Mouse (Mus musculus) intestine, embryonic 15.5 days (tissue): Measurements from ENCODE around the gene Tmcc1. TPM values are rescaled to one million over a fixed set of nuclear protein-coding genes. Genes with fewer than 3 reads are reported as not detected.
"Not testable (repeated sequence)": the region's sequence is repeated elsewhere in the genome, so short reads cannot be mapped to it uniquely, and the experiment has no call there.

Experiments
- ATAC-seq: fragments of 200-750 bp; cut with Nextera tagmentation; 2 replicates; pipeline ENCODE4 v1.8.0; 2017; ENCODE audit warnings: moderate TSS enrichment, moderate library complexity
- H3K27ac ChIP-seq: fragments of 300-500 bp; sonication (generic); 2 replicates; pipeline ENCODE4 v1.5.1; 2015; ENCODE audit warnings: mild to moderate bottlenecking, inconsistent platforms
- H3K27me3 ChIP-seq: fragments of 300-500 bp; sonication (generic); replicated peaks from 2 replicates; pipeline ENCODE4 v1.6.1; 2015; ENCODE audit warnings: inconsistent platforms
- H3K36me3 ChIP-seq: fragments of 300-500 bp; sonication (generic); 2 replicates; pipeline ENCODE4 v1.6.1; 2015; ENCODE audit warnings: inconsistent platforms
- H3K4me1 ChIP-seq: fragments of 300-500 bp; sonication (generic); replicated peaks from 2 replicates; pipeline ENCODE4 v1.6.1; 2015; ENCODE audit warnings: inconsistent platforms
- H3K4me2 ChIP-seq: fragments of 300-500 bp; sonication (generic); replicated peaks from 2 replicates; pipeline ENCODE4 v1.6.1; 2015; ENCODE audit warnings: mild to moderate bottlenecking, inconsistent platforms
- H3K4me3 ChIP-seq: fragments of 300-500 bp; sonication (generic); replicated peaks from 2 replicates; pipeline ENCODE4 v1.5.1; 2015; ENCODE audit warnings: inconsistent platforms
- H3K9ac ChIP-seq: fragments of 300-500 bp; sonication (generic); 2 replicates; pipeline ENCODE4 v1.6.1; 2015; ENCODE audit warnings: inconsistent platforms
- H3K9me3 ChIP-seq: fragments of 300-500 bp; sonication (generic); 2 replicates; pipeline ENCODE4 v1.6.1; 2016; ENCODE audit warnings: inconsistent platforms
- WGBS: fragments of 180-500 bp; shearing (Covaris S2); methylation state at CpG from one replicate; pipeline ENCODE4 v1.1.7; 2015; 5-methylcytosine and 5-hydroxymethylcytosine counted together
- polyA plus RNA-seq: library from polyadenylated mRNA; unstranded; fragments of >200 nt; fragmentation: Nextera tagmentation; extraction: Ambion mirVana; gene quantifications from 2 replicates; pipeline ENCODE4 v1.2.1, GENCODE M21; 2015

Tmcc1 gene
- polyA plus RNA-seq, 1 experiment from 2014 or later: 10.0 TPM

DNA sequence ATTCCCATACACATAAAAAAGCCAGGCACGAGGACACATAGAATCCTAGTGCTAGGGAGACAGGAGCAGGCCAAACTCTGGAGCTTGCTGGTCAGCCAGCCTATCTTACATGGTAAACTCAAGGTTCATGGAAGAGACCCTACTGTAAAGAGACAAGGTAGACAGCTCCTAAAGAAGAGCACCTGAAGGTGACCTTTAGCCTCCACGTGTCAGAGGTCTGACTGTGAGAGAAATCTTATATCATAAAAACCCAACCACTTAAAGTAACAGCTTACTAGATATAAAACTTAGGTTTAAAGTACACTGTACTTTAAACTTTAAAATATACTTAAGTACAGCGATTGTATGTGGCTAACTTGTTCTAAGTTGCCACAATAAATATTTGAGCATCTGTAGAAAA, 122.7 kb downstream of the Tmcc1 start:
- Histone ChIP-seq H3K9ac (no peak overlapping the region), H3K27ac (no peak overlapping the region), H3K4me3 (no peak overlapping the region), H3K9me3 (no peaks in the 10 kb centered on the region), H3K36me3 (no peaks in the 10 kb centered on the region), H3K4me1 (peaks cover 7% of the 10 kb centered on the region; the same call in 1 of the 2 replicates), H3K4me2 (no peak overlapping the region), H3K27me3 (no peaks in the 10 kb centered on the region)
- no peak for ATAC-seq
- WGBS: 88% methylated on average over 3 of the region's 3 CpGs

DNA sequence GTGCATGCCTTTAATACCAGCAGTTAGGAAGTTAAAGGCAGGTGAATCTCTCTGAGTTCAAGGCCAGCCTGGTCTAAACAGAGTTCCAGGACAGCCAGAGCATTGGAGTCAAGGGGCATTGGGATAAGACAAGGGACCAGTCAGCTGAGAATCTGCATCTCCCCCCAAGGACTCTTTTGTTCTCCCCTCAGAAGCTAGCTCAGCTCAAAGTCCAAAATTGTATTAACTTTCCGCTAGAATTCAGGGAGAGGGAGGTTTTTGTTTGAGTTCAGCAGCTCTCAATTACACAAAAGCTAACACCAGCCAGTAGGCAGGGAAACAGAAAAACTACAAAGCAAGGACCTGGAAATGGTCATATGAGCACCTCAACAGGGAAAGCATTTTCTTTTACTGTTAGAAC, 129.8 kb downstream of the Tmcc1 start:
- Histone ChIP-seq H3K4me2 (no peak overlapping the region), H3K9ac (no peak overlapping the region), H3K27me3 (no peaks in the 10 kb centered on the region), H3K27ac (no peak overlapping the region), H3K4me3 (no peak overlapping the region), H3K9me3 (no peaks in the 10 kb centered on the region), H3K4me1 (no peaks in the 10 kb centered on the region), H3K36me3 (no peaks in the 10 kb centered on the region)
- WGBS: 71% methylated on average over 1 of the region's 1 CpGs
- no peak for ATAC-seq

DNA sequence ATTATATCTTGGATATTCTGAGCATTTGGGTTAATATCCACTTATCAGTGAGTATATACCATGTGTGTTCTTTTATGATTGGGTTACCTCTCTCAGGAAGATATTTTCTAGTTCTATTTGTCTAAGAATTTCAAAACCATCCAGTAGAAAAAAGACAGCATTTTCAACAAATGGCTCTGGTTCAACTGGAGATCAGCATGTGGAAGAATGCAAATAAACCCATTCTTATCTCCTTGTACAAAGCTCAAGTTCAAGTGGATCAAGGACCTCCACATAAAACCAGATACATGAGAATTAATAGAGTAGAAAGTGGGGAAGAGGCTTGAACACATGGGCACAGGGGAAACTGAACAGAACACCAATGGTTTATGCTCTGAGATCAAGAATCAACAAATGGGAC, 133.7 kb downstream of the Tmcc1 start:
- ATAC-seq, H3K27ac ChIP-seq, H3K4me2 ChIP-seq, H3K27me3 ChIP-seq, H3K4me3 ChIP-seq, H3K9ac ChIP-seq, H3K36me3 ChIP-seq, H3K4me1 ChIP-seq, H3K9me3 ChIP-seq: not testable (repeated sequence)

DNA sequence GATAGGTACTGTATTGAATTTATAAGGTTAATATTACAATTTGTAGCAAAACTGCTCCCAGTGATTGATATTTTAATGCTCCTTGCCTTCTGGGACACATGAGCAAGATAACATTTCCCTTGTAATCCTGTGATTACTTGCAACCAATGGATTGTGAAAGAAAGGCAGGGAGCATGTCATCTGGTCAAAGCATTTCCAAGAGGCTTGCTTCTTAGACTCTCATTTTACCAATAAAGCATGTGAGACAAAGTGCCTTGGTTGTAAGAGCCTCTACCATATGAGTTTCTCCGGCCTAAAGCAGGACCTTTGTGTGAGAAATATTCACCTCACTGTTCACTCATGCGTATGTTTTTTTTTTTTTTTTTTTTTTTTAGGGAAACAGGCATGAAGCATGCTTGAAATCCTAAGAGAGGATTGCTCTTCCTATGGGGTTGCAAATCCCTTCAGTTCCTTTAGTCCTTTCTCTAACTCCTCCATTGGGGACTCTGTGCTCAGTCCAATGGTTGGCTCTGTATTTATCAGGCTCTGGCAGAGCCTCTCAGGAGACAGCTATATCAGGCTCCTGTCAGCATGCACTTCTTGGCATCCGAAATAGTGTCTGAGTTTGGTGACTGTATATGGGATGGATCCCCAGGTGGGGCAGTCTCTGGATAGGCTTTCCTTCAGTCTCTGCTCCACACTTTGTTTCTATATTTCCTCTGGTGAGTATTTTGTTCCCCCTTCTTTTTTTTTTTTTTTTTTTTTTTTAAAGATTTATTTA, 134.6 kb downstream of the Tmcc1 start:
- no peak overlapping the region for H3K4me3 ChIP-seq
- no peak overlapping the region for H3K9ac ChIP-seq
- no peak overlapping the region for H3K4me2 ChIP-seq
- no peaks in the 10 kb centered on the region for H3K27me3 ChIP-seq
- no peak for ATAC-seq
- no peak overlapping the region for H3K27ac ChIP-seq
- no peaks in the 10 kb centered on the region for H3K9me3 ChIP-seq
- 91% methylated on average over 3 of the region's 3 CpGs for WGBS
- H3K36me3 ChIP-seq: no peaks in the 10 kb centered on the region
- H3K4me1 ChIP-seq: 0 out of 2 replicates have a peak, but pooled peaks cover 4% of the 10 kb centered on the region

DNA sequence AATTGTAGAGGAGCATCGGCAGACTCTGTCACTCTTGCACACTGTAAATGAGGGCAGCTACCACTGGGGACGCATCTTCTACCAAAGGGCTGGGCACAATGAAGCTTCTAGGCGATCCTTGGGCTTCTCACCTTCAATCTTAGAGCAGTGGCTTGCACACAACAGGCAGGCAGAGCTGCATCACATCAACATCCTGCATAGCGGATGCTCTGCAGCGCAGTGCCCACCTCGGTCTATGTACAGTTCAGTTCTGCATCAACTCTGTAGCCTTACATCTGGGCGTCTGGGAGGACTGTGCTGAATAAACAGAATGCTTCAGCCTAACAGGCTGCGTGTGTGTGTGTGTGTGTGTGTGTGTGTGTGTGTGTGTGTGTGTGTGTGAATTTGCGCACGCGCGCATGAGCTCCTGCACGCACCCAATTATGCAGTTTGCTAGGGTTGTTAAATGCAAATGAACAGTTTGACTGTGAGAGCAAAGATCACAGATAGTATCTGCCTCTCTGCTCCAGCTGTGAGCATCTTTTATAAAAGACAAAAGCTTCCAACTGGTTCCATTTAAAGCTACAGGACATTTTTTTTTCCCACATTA, 136.5 kb downstream of the Tmcc1 start:
- H3K4me3 ChIP-seq: no peak overlapping the region
- H3K9ac ChIP-seq: no peak overlapping the region
- no peak overlapping the region for H3K27ac ChIP-seq
- WGBS: 35% methylated on average over 13 of the region's 13 CpGs
- H3K9me3 ChIP-seq: no peaks in the 10 kb centered on the region
- H3K4me1 ChIP-seq: 0 out of 2 replicates have a peak, but pooled peaks cover 4% of the 10 kb centered on the region
- 0 out of 2 replicates have a peak overlapping the region, but pooled peaks have one; percentile 9 for H3K4me2 ChIP-seq
- 0 out of 2 replicates have a peak, but pooled peaks have one; percentile 49 for ATAC-seq
- H3K27me3 ChIP-seq: no peaks in the 10 kb centered on the region
- no peaks in the 10 kb centered on the region for H3K36me3 ChIP-seq

DNA sequence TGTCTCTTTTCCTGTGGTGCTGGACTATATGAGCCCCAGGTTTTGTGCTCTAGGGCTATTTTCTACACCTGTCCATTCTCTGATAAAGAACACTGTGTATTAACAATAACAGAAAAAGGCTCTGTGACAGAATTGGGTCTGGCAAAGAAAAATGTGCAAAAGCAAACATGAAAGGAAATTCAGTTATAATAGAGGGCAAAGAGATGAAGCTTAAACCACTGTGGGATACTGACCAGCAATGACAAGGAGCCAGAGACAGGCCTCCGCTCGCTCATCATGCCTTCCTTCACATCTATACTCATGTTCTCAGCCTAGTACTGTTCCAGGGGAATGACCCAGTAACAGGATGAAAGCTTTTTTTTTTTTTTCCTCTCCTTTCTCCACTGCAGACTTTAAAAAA, 137.5 kb downstream of the Tmcc1 start:
- Histone ChIP-seq H3K9me3 (no peaks in the 10 kb centered on the region), H3K9ac (no peak overlapping the region), H3K4me1 (0 out of 2 replicates have a peak, but pooled peaks cover 4% of the 10 kb centered on the region), H3K27ac (no peak overlapping the region), H3K4me3 (no peak overlapping the region), H3K36me3 (no peaks in the 10 kb centered on the region), H3K4me2 (no peak overlapping the region), H3K27me3 (no peaks in the 10 kb centered on the region)
- WGBS: 99% methylated on average over 2 of the region's 2 CpGs
- ATAC-seq: no peak

DNA sequence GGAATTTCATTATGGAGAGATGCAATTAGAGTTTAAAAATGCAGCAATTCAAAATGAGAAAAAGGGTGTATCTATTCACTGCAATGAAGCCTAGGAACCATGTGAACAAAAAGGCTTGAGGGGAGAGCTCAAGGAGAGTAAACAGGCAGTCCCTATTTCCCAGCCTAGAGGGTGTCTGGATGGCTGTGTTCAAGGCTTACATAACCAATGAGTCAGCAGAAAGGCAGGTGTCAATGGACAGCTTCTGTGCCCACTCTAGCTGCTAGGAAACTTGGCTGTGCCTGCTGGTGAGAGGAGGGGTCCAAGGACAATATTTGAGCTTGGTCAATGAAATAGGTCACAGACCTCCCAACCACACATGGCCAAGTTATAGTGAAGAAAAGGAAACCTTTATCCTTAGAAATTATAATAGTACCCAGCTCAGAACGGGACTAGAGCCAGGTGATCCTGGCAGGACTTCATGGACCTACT, 138.2 kb downstream of the Tmcc1 start:
- Histone ChIP-seq H3K4me3 (no peak overlapping the region), H3K36me3 (no peaks in the 10 kb centered on the region), H3K9me3 (no peaks in the 10 kb centered on the region), H3K27me3 (no peaks in the 10 kb centered on the region), H3K4me1 (0 out of 2 replicates have a peak, but pooled peaks cover 4% of the 10 kb centered on the region), H3K27ac (no peak overlapping the region), H3K9ac (no peak overlapping the region), H3K4me2 (no peak overlapping the region)
- WGBS: 89% methylated on average over 1 of the region's 1 CpGs
- ATAC-seq: no peak

DNA sequence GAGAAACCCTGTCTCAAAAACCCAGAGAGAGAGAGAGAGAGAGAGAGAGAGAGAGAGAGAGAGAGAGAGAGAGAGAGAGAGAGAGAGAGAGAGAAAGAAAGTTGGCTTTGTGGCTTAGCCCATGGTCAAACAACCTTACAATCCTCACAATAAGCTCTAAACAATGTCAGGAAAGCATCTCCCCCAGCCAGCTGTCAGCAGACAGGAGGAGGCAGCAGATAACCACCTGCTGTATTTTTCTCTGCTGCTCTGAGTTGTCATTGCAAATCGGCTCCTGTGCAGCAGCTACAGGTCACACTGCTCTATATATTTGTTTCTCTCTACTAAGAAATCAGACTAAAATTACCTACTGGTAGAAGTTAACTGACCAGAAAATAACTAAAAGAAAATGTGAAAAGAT, 145.4 kb downstream of the Tmcc1 start:
- Histone ChIP-seq H3K9ac (no peak overlapping the region), H3K4me2 (no peak overlapping the region), H3K4me3 (no peak overlapping the region), H3K9me3 (no peaks in the 10 kb centered on the region), H3K27me3 (no peaks in the 10 kb centered on the region), H3K4me1 (no peaks in the 10 kb centered on the region), H3K27ac (no peak overlapping the region), H3K36me3 (no peaks in the 10 kb centered on the region)
- ATAC-seq: no peak
- 63% methylated on average over 1 of the region's 1 CpGs for WGBS

DNA sequence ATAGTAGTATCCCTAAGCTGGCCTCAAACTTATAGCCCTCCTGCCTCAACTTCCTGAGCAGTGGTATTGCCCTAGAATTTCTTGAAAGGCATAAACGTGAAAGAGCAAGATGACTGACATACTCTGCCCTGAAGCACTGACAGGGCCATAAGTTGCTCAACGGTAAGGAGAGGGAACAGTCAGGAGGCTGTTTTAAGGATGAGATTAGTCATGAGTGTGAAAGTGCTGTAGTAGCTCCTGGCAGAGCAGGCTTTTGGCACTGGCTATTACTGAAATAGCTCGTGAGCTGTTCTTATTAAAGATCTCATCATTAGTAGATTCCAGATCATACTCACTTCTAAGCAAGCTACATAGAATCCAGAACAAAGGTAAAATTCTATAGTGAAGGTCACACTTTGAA, 145.9 kb downstream of the Tmcc1 start:
- no peaks in the 10 kb centered on the region for H3K36me3 ChIP-seq
- H3K4me1 ChIP-seq: no peaks in the 10 kb centered on the region
- H3K9ac ChIP-seq: no peak overlapping the region
- no peak for ATAC-seq
- H3K27ac ChIP-seq: no peak overlapping the region
- H3K9me3 ChIP-seq: no peaks in the 10 kb centered on the region
- H3K27me3 ChIP-seq: no peaks in the 10 kb centered on the region
- WGBS: 61% methylated on average over 3 of the region's 3 CpGs
- no peak overlapping the region for H3K4me3 ChIP-seq
- no peak overlapping the region for H3K4me2 ChIP-seq

DNA sequence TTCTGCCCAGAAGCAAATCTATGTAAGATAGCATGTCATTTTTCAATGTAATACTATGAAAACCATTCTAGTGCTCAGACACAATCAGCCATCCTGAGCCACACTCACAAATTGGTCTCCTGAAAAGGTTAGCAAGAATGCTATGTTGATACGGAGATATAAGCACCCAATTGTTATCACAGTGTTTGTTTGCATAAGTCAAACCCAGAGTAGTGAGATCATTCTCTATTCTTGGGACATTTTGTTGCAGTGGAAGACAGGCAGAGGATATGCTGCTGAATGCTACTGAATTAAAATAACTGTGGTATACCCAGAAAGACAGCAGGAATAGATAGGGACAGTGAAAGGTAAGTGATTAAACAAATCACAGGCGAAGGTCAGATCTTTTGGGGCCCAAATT, 149.2 kb downstream of the Tmcc1 start:
- H3K4me2 ChIP-seq: no peak overlapping the region
- no peaks in the 10 kb centered on the region for H3K9me3 ChIP-seq
- H3K4me1 ChIP-seq: no peaks in the 10 kb centered on the region
- H3K9ac ChIP-seq: no peak overlapping the region
- H3K36me3 ChIP-seq: no peaks in the 10 kb centered on the region
- no peak for ATAC-seq
- WGBS: 66% methylated on average over 2 of the region's 2 CpGs
- H3K27ac ChIP-seq: no peak overlapping the region
- no peaks in the 10 kb centered on the region for H3K27me3 ChIP-seq
- H3K4me3 ChIP-seq: no peak overlapping the region

DNA sequence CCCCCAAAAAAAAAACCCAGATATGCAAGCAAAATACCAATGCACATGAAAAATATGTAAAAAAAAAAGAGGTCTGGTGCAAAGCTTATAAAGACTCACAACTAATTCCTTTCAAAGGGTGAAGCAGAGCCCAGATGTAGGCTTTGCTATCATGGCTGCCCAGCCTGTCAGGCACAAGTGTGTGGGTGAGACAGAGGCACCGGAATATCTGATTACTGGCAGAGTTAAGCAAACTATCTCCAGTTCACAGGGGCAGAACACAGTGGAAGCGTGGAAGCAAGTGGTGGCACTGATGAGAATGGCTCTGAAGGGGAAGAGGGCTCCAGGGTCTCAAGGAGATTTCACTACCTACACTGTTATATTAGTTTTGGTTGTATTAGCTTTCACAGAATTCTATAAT, 155.1 kb downstream of the Tmcc1 start:
- no peak overlapping the region for H3K9ac ChIP-seq
- H3K27ac ChIP-seq: no peak overlapping the region
- no peaks in the 10 kb centered on the region for H3K36me3 ChIP-seq
- H3K4me1 ChIP-seq: no peaks in the 10 kb centered on the region
- no peak for ATAC-seq
- H3K27me3 ChIP-seq: no peaks in the 10 kb centered on the region
- no peaks in the 10 kb centered on the region for H3K9me3 ChIP-seq
- WGBS: 92% methylated on average over 2 of the region's 2 CpGs
- H3K4me2 ChIP-seq: no peak overlapping the region
- no peak overlapping the region for H3K4me3 ChIP-seq

DNA sequence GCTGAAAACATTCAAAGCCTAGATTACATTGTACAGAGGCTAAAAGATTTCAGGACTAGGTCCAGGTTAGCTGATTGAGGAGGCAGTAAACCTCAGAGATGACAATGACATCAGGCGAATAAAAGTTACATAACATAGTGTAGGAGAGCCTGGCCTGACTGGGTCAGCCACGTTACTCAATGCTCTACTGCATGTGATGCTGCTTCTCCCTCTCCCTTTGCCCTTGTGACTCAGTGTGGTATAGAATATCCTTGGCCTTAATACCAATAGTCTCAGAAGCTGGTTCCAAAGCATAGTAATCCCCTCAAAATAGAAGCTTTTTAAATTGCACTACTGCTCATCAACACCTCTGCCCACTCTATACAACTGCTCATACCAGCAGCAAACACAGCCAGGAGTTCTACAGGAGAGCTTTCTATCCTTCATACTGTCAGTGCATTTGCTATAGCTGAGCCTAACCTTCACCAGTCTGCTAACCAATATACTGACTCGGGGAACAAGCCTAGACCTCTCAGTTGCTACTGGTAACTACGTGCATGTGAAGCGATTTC, 155.9 kb downstream of the Tmcc1 start:
- no peaks in the 10 kb centered on the region for H3K9me3 ChIP-seq
- no peak overlapping the region for H3K4me2 ChIP-seq
- no peaks in the 10 kb centered on the region for H3K36me3 ChIP-seq
- no peak for ATAC-seq
- WGBS: 85% methylated on average over 5 of the region's 5 CpGs
- no peak overlapping the region for H3K9ac ChIP-seq
- H3K4me3 ChIP-seq: no peak overlapping the region
- no peaks in the 10 kb centered on the region for H3K4me1 ChIP-seq
- H3K27ac ChIP-seq: no peak overlapping the region
- no peaks in the 10 kb centered on the region for H3K27me3 ChIP-seq

DNA sequence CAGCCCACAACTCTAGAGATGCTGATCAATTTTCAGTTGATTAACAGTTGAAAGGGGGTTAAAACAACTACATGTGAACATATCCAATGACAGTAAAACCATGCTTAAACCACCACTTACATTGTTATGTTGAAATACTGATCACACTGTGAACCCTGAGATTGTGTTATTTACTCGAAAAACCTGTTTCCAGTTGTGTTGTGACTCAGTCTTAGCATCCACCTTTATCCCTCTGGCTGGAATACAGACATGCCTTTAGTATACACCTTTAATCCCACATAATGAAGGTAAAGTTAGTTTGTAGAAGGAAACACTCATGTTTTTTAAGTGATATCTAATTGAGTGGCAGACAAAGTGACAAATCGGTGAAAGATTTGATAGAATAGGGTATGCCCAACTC, 156.7 kb downstream of the Tmcc1 start:
- no peak for ATAC-seq
- Histone ChIP-seq H3K36me3 (no peaks in the 10 kb centered on the region), H3K4me2 (no peak overlapping the region), H3K9me3 (no peaks in the 10 kb centered on the region), H3K27ac (no peak overlapping the region), H3K27me3 (no peaks in the 10 kb centered on the region), H3K4me1 (no peaks in the 10 kb centered on the region), H3K4me3 (no peak overlapping the region), H3K9ac (no peak overlapping the region)
- WGBS: 91% methylated on average over 2 of the region's 2 CpGs
